Mouse (Mus musculus) embryonic facial prominence, embryonic 10.5 days (tissue): ENCODE results near the gene Ttll3. TPM values are rescaled to one million over a fixed set of nuclear protein-coding genes. Genes with fewer than 3 reads are reported as not detected.
A peak's percentile ranks its signal among the peaks of the same experiment; 100 is the strongest.

ENCODE experiments used
- DNase-seq: peaks from one replicate; pipeline ENCODE4 v3.0.0-alpha.2; 2017; ENCODE audit warnings: low spot score
- H3K27ac ChIP-seq: fragments of 300-500 bp; sonication (generic); replicated peaks from 2 replicates; pipeline ENCODE4 v1.5.1; 2016; ENCODE audit warnings: mild to moderate bottlenecking
- H3K27me3 ChIP-seq: fragments of 300-500 bp; sonication (generic); replicated peaks from 2 replicates; pipeline ENCODE4 v1.6.1; 2016; ENCODE audit warnings: low read depth, mild to moderate bottlenecking; ENCODE audit not compliant: poor library complexity, severe bottlenecking
- H3K36me3 ChIP-seq: fragments of 300-500 bp; sonication (generic); replicated peaks from 2 replicates; pipeline ENCODE4 v1.6.1; 2016; ENCODE audit warnings: mild to moderate bottlenecking, moderate library complexity
- H3K4me1 ChIP-seq: fragments of 300-500 bp; sonication (generic); 2 replicates; pipeline ENCODE4 v1.6.1; 2016
- H3K4me3 ChIP-seq: fragments of 300-500 bp; sonication (generic); 2 replicates; pipeline ENCODE4 v1.5.1; 2016; ENCODE audit warnings: mild to moderate bottlenecking, moderate library complexity
- H3K9me3 ChIP-seq: fragments of 300-500 bp; sonication (generic); 2 replicates; pipeline ENCODE4 v1.6.1; 2016; ENCODE audit warnings: mild to moderate bottlenecking
- WGBS: fragments of 180-500 bp; shearing (Covaris S2); methylation state at CpG from one replicate; pipeline ENCODE4 v1.1.7; 2016; 5-methylcytosine and 5-hydroxymethylcytosine counted together
- polyA plus RNA-seq: library from polyadenylated mRNA; unstranded; fragments of >200 nt; fragmentation: Nextera tagmentation; extraction: Ambion mirVana; gene quantifications from 2 replicates; pipeline ENCODE4 v1.2.1, GENCODE M21; 2016

Ttll3 gene
- polyA plus RNA-seq, 1 experiment from 2014 or later, result 2.8 TPM

DNA sequence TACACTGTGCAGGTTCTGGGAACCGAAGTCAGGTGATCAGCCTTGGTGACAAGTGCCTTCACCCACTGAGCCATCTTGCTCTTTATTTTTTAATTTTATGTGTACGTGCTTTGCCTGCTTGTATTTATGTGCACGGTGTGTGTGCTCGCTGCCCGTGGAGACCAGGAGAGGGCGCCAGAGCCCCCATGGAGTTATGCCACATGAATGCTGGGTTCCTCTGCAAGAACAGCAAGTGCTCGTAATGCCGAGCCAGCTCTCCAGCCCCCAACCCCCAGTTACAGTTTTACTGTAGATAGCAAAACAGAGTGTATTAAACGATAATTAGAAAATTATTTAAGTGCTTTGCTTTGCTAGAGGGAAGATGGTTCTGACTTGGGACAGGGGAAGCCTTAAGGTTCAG is 17.6 kb downstream of the Ttll3 start:
- Histone ChIP-seq H3K36me3 (peaks cover 18% of the 10 kb centered on the region), H3K4me3 (no peak overlapping the region), H3K27ac (no peak overlapping the region), H3K9me3 (no peaks in the 10 kb centered on the region), H3K4me1 (peaks cover 13% of the 10 kb centered on the region), H3K27me3 (no peaks in the 10 kb centered on the region)
- DNase-seq, result peak; percentile 25
- WGBS, result 80% methylated on average over 9 of the region's 9 CpGs

DNA sequence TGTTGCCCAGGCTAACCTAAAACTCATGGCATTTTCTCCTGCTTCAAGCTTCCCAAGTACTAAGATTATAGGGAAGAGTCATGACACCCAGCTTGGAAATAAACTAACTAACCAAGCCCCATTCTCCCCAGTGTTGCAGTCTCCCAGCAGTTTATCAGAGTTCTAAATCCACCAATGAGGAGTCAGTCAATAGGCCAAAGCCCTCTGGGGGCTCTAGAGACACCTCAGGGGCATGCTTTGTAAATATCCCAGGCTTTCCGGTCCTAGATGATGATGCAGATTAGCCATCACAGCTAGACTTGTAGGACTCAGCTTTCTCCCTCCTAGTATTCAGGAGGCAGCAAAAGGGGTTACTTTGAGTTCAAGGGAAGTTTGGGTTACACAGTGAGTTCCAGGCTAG is 20.9 kb downstream of the Ttll3 start:
- 83% methylated on average over 1 of the region's 1 CpGs for WGBS
- no peak overlapping the region for H3K27ac ChIP-seq
- peaks cover 45% of the 10 kb centered on the region for H3K36me3 ChIP-seq
- no peak overlapping the region for H3K4me3 ChIP-seq
- no peaks in the 10 kb centered on the region for H3K9me3 ChIP-seq
- H3K27me3 ChIP-seq, result no peaks in the 10 kb centered on the region
- no peak for DNase-seq
- H3K4me1 ChIP-seq, result peaks cover 13% of the 10 kb centered on the region

DNA sequence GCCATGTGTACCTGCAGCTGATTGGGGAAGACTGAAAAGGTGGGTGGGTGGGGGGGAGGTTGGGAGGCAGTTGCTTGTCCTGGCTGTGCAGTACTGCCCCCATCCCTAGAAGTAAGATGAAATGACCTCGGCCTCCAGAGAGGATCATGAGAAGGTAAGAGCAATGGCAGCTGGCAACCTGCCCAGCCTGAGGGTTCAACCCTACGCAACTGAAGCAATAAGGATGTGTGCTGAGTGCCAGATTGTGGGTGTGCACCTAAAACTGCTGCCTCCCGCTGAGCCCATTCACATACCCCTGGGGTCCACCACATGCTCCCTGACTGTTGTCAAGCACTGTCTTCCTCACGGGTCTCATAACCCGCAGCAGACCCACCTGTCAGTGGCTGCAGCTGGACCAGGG is 27.4 kb downstream of the Ttll3 start:
- no peak for DNase-seq
- Histone ChIP-seq H3K4me3 (no peak overlapping the region), H3K4me1 (peaks cover 25% of the 10 kb centered on the region), H3K27me3 (no peaks in the 10 kb centered on the region), H3K27ac (no peak overlapping the region), H3K9me3 (no peaks in the 10 kb centered on the region), H3K36me3 (peaks cover 50% of the 10 kb centered on the region)
- WGBS, result 88% methylated on average over 5 of the region's 5 CpGs

DNA sequence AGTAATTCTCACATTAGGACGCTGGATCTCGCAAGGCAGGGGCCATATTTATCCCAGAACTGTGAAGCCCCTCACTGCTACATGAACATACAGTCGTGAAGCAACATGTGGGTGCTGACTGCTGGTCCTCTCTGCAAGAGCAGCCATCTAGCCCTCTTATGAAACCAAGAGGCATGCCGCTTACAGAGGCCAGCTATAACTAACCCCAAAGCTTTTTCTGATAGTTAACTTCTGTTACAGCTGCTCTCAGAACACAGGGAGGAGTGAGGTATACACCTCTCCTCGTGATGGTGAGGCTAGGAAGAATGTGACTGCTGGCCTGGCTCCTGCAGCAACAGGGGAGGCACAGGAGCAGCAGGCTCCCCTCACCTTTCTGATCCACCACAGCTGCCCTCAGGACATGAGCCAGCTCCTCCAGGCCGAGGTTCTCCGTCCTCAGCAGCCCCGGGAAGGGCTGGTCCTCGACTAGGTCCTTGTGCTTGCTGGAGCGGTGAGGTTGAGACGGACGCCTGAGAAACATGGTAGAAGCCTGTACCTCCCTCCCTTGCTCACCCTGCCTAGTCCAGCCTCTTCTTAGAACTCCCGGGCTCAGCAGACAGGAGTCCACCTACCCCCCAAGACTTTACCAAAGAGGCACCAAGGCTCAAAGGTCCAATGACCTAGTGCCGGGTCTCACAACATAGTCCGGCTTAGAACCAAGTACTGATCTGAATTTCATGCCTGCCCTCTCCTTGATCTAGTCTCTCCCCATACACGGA is 29.6 kb downstream of the Ttll3 start:
- peak overlapping the region; percentile 86 for H3K27ac ChIP-seq
- WGBS, result 16% methylated on average over 16 of the region's 16 CpGs
- no peak for DNase-seq

DNA sequence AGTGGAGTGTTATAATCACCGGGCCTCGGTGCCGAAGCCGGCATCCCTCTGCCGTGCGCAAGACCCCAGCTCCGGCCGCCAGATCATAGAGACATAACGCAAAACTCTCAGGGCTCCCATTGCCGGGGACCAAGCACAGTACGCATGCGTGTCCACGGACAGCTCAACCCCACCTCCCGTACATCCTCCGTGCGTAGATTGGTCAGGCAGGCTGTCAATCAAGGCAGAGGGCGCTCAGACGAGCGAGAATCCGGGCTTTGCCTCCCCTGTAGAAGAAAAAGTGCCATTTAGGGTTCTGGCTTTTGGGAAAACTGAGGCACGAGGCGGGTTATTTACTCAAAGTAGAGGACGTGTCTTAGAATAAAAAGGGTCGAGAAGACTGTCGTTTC is 30.1 kb downstream of the Ttll3 start, which contains the start of gene Rpusd3:
TSS of gene Rpusd3 (minus strand) at position 142 of the 389 bp plus-strand sequence.
- Histone ChIP-seq H3K27me3 (no peaks in the 10 kb centered on the region), H3K27ac (peak within 1 kb of the TSS; percentile 86), H3K4me3 (peak within 1 kb of the TSS; percentile 69), H3K36me3 (peaks cover 31% of the 10 kb centered on the region), H3K9me3 (no peaks in the 10 kb centered on the region), H3K4me1 (peaks cover 25% of the 10 kb centered on the region)
- WGBS, result under 1% methylated on average over 25 of the region's 25 CpGs
- peak; percentile 96 for DNase-seq

More for the DNA sequence above, 29.6 kb downstream of the Ttll3 start:
- no peaks in the 10 kb centered on the region for H3K27me3 ChIP-seq
- H3K9me3 ChIP-seq, result no peaks in the 10 kb centered on the region
- H3K4me3 ChIP-seq, result peak overlapping the region; percentile 69
- H3K36me3 ChIP-seq, result peaks cover 37% of the 10 kb centered on the region
- H3K4me1 ChIP-seq, result peaks cover 25% of the 10 kb centered on the region

DNA sequence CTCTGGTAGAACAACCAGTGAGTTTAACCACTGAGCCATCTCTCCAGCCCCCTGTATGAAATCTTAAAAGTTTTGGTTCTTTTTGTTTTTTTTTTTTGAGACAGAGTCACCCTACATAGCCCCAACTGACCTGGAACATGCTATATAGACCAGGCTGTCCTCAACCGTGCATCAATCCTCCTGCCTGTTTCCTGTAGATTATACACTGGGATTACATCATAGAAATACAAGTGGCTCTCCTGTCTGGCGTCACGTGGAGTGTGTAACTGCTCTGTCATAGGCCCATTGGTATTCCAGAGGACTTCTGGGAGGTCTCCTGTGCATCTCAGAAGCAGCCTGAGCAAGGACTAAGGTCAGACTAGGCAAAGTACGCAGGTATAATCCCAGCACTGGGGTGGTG is 33.9 kb downstream of the Ttll3 start:
- Histone ChIP-seq H3K4me1 (peaks cover 16% of the 10 kb centered on the region), H3K4me3 (no peak overlapping the region), H3K27ac (no peak overlapping the region), H3K36me3 (no peaks in the 10 kb centered on the region), H3K27me3 (no peaks in the 10 kb centered on the region), H3K9me3 (no peaks in the 10 kb centered on the region)
- DNase-seq, result no peak
- 83% methylated on average over 4 of the region's 4 CpGs for WGBS

DNA sequence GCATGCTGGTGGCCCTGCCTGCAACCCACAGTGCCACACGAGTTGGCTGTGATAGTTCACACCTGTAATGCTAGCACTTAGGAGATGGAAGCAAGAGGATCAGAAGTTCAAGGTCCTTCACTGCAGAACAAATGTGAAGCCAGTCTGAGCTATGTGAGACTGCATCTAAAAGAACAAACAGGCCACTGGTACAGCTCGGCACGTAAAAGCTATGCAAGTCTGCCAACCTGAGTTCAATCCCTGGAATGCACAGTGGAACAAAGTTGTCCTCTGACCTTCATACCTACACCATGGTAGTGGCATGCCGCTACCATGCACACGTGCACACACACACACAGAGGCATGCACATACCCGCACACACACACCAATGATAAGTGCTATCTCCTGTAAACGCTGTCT is 35.1 kb downstream of the Ttll3 start:
- H3K9me3 ChIP-seq, result no peaks in the 10 kb centered on the region
- no peak overlapping the region for H3K27ac ChIP-seq
- H3K36me3 ChIP-seq, result no peaks in the 10 kb centered on the region
- no peaks in the 10 kb centered on the region for H3K27me3 ChIP-seq
- no peak overlapping the region for H3K4me3 ChIP-seq
- DNase-seq, result no peak
- H3K4me1 ChIP-seq, result peaks cover 6% of the 10 kb centered on the region
- 87% methylated on average over 7 of the region's 7 CpGs for WGBS

DNA sequence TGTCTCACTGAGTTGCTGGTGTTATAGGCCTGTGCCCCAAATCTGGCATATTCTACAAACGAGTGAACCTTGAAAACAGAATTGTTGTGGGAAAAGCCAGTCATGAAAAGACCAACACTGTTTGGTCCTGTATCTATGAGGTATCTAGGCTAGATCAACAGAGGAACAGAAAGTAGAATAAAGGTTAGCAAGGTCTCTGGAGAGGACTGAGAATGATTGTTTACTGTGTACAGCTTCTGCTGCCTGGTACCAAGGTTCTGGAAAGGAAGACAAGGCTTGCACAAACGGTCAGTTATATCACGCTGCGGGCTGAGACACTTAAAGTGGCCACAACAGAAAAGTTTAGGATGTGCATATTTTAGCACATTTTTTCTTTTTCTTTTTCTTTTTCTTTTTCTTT is 37.6 kb downstream of the Ttll3 start:
- H3K27ac ChIP-seq, result no peak overlapping the region
- WGBS, result 90% methylated on average over 4 of the region's 4 CpGs

DNA sequence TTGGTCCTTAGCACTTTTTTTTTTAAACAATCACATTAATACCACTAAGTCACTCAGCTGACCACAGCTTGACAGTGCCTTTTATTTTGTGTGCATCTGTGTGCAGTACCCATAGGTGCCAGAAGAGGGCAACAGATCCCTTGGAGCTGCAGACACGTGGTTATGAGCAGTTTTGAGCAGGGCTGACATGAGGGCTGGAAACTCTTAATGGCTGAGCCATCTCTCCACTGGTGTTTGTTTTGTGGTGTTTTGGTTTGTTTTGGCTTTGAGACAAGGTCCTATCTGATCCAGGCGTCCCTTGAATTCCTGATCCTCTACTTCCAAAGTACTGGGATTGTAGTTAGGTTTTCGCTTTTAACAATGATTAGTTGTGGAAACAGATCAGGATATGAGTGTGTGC is 38.3 kb downstream of the Ttll3 start:
- H3K4me3 ChIP-seq, result no peak overlapping the region
- no peaks in the 10 kb centered on the region for H3K27me3 ChIP-seq
- peak; percentile 59 for DNase-seq
- no peaks in the 10 kb centered on the region for H3K9me3 ChIP-seq
- 0 out of 2 replicates have a peak, but pooled peaks cover 2% of the 10 kb centered on the region for H3K4me1 ChIP-seq
- no peaks in the 10 kb centered on the region for H3K36me3 ChIP-seq
- no peak overlapping the region for H3K27ac ChIP-seq
- 61% methylated on average over 3 of the region's 3 CpGs for WGBS

More for the DNA sequence above, 37.6 kb downstream of the Ttll3 start:
- Histone ChIP-seq H3K4me3 (no peak overlapping the region), H3K9me3 (no peaks in the 10 kb centered on the region), H3K4me1 (no peaks in the 10 kb centered on the region), H3K27me3 (no peaks in the 10 kb centered on the region), H3K36me3 (no peaks in the 10 kb centered on the region)
- no peak for DNase-seq

DNA sequence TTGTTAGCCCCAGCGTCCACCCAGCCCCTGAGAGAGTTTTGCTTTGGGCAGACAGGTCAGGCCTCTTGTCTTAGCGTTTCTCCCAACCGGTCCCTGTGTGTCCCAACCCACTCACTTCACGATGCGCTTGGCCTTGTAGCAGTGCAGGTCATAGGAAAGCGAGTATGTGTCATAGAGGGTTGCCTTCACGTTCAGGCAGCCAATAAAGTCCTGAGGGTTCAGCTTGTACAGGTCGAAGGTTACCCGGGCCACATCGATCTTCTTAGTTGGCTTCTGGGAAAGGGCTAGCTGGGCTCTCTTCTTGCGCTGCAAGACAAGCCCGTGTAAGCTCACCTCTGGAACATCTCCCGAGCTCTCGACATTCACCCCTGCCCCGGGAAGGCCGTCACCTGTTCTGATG is 38.9 kb downstream of the Ttll3 start:
- WGBS, result 91% methylated on average over 16 of the region's 16 CpGs
- Histone ChIP-seq H3K27ac (no peak overlapping the region), H3K4me3 (no peak overlapping the region), H3K27me3 (no peaks in the 10 kb centered on the region), H3K9me3 (no peaks in the 10 kb centered on the region), H3K4me1 (0 out of 2 replicates have a peak, but pooled peaks cover 2% of the 10 kb centered on the region), H3K36me3 (no peaks in the 10 kb centered on the region)
- DNase-seq, result no peak

DNA sequence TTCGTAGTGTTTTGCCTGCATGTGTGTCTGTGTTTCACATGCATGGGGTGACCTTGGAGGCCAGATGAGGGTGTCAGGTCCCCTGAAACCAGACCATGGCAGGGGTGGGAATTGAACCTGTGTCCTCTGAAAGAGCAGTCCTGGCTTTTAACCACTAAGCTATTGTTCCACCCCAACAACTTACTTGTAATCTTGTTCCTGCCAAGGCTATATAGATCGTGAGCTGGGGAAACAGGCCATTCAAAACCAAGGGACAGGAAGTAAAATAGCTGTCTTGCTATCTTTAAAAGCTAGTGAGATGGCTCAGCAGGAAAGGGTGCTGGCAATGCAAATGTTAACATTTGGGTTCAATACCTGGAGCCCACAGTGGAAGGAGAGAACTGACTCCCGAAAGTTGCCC is 40.9 kb downstream of the Ttll3 start:
- 0 out of 2 replicates have a peak, but pooled peaks cover 8% of the 10 kb centered on the region for H3K27me3 ChIP-seq
- H3K36me3 ChIP-seq, result no peaks in the 10 kb centered on the region

DNA sequence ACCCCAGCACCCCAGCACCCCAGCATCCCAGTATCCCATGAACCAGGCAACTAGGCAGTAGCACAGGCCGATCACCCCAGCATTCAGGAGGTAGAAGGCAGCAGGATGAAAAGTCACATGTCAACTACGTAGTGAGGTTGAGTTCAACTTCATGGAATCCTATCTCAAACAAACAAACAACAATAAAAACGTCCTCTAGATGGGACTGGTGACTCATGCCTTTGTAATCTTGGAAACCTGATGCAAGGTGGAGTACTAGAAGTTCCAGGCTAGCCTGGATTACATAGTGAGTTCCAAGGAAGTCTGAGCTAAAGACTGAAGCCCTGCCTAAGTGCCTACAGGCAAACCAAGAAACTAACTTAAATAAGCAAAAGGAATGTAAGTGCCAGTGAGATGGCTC is 41.8 kb downstream of the Ttll3 start:
- DNase-seq, result no peak
- no peaks in the 10 kb centered on the region for H3K36me3 ChIP-seq
- H3K4me3 ChIP-seq, result no peak overlapping the region
- 0 out of 2 replicates have a peak, but pooled peaks cover 2% of the 10 kb centered on the region for H3K4me1 ChIP-seq
- no peak overlapping the region for H3K27ac ChIP-seq
- H3K9me3 ChIP-seq, result no peaks in the 10 kb centered on the region
- WGBS, result 70% methylated on average over 3 of the region's 3 CpGs
- 0 out of 2 replicates have a peak, but pooled peaks cover 8% of the 10 kb centered on the region for H3K27me3 ChIP-seq

More for the DNA sequence above, 40.9 kb downstream of the Ttll3 start:
- no peak for DNase-seq
- H3K4me3 ChIP-seq, result no peak overlapping the region
- no peak overlapping the region for H3K27ac ChIP-seq
- H3K4me1 ChIP-seq, result 0 out of 2 replicates have a peak, but pooled peaks cover 2% of the 10 kb centered on the region
- WGBS, result 80% methylated on average over 3 of the region's 3 CpGs
- H3K9me3 ChIP-seq, result no peaks in the 10 kb centered on the region

DNA sequence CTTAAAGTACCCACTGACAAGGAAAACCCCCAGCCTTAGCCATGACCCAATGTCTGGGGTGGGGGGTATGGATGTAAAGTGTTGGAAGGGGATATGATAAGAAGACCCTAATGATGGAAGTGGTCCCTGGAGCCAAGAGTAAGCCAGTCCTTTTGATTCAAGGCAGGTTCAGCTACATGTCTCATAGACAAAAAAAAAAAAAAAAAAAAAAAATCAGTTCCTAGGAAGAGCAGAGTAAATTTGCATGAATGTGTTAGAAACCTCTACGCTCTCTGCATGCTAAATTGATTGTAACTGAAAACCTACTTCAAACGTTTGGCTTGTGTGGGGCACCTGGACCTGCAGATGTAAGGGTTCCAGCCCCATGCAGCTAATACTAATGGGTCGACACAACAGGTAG is 42.7 kb downstream of the Ttll3 start:
- Histone ChIP-seq H3K4me3 (no peak overlapping the region), H3K9me3 (no peaks in the 10 kb centered on the region), H3K4me1 (0 out of 2 replicates have a peak, but pooled peaks cover 2% of the 10 kb centered on the region), H3K36me3 (no peaks in the 10 kb centered on the region), H3K27me3 (0 out of 2 replicates have a peak, but pooled peaks cover 8% of the 10 kb centered on the region), H3K27ac (no peak overlapping the region)
- no peak for DNase-seq
- 66% methylated on average over 3 of the region's 3 CpGs for WGBS
